Mouse (Mus musculus): Measurements from ENCODE around the gene Taok3.

Gene Taok3

DNA sequence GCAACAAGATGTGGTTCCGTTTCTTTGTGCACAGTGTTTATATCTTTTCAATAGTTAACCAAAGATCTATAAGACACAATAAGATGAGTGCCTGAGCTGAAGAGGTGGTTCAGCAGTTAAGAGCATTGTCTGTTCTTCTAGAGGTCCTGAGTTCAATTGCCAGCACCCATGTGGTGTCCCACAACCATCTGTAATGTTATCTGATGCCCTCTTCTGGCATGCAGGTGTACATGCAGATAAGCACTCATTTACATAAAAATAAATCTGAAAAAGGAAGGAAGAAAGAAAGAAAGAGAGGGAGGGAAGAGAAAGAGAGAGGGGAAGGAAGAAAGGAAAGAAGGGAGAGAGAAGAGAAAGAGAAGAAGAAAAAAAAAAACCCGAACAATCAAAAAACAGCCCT is 186.9 kb downstream of the Taok3 start:
- no peak for DNase-seq

DNA sequence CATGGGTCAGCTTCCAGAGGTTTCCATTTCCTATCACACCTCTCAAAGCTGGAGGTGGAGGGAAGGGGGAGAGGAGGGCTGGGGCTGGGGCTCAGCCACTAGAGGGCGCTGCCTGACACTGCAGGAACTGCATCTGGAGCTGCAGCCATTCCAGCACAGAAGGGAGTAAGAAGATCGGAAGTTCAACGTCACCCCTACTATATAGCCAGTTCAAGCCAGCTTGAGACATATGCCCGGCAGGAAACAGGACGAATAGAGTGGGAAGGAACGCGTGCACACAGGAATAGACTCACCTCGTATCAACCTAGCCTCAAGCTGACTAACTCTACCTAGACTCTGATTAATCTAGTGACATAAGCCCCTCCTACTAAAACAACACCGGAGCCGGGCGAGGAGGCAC is 187.8 kb downstream of the Taok3 start:
- peak; percentile 89 for DNase-seq

DNA sequence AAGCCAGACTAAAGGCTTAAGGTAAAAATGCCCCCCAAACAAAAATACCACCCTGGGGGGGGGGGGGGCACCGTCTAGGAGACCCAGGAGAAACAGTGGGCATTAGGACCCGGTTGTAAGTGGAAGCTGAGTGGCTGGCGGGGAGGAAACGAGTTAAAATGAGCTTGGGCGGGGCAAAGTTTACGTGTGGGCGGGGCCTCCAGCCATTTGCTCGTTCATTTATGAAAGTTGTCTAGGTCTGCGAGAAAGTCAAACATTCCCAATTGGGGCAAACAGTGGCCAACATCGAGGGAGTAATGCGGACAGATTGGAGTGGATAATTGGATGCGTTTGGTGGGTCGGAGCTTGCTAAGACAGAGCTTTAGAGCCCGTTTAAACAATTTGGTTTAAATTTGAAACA is 193.5 kb downstream of the Taok3 start:
- DNase-seq = peak; percentile 68

DNA sequence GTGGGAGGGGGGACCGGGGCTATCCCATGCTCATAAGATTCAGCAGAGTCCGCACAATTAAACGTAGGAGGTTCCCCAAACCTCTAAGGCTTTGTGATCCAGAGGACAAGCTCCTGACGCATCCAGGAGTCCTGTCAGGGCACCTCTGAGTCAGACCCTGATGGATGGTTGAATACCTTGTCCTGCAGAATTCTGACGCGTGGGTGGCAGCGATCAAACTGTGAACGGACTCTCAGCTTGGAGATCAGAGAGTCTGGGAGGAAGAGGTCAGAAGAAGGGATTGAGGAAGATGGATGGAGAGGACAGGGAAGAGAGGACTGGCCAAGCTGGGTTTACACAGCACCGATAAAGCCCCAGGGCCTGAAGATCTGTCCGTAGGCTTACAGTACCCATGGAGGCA is 194.0 kb downstream of the Taok3 start:
- DNase-seq = no peak

DNA sequence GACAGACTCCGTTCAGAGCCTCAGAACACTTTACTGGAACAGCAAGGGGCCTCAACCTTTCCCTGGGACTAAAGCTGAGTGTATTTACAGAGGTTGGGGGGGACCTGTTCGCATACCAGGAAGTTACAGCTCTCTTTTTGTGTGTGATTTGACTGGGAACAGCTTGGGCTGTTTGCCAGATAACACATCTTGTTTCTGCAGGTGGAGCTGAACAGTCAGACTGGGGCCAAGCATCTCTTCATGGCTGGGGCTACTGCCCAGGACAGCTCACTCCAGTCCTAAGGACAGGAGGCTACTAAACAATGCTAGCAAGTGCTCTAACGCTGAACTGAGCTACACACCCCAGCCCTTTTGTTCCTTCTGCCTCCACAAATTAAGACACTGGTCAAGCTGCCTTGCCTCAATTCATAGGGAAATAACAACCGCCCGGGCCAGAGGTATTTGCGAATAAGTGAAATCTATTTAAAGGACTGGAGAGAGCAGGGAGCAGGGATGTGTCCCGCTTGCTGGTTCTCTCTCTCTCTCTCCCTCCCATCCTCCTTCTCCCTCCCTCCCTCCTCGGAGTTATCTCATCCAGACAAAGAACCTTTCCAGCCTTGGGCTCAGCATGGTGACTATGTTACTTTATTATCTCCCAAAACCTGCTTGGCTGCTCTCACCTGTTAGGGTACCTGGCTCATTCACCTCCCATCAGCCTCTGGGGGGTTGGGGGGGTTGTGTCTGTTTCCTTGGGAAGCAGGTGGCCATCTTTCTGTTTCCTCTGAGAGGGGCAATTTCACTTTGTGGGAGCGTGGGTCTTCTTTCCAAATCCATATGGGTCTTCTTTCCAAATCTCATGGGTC is 194.9 kb downstream of the Taok3 start:
- peak; percentile 30 for DNase-seq

DNA sequence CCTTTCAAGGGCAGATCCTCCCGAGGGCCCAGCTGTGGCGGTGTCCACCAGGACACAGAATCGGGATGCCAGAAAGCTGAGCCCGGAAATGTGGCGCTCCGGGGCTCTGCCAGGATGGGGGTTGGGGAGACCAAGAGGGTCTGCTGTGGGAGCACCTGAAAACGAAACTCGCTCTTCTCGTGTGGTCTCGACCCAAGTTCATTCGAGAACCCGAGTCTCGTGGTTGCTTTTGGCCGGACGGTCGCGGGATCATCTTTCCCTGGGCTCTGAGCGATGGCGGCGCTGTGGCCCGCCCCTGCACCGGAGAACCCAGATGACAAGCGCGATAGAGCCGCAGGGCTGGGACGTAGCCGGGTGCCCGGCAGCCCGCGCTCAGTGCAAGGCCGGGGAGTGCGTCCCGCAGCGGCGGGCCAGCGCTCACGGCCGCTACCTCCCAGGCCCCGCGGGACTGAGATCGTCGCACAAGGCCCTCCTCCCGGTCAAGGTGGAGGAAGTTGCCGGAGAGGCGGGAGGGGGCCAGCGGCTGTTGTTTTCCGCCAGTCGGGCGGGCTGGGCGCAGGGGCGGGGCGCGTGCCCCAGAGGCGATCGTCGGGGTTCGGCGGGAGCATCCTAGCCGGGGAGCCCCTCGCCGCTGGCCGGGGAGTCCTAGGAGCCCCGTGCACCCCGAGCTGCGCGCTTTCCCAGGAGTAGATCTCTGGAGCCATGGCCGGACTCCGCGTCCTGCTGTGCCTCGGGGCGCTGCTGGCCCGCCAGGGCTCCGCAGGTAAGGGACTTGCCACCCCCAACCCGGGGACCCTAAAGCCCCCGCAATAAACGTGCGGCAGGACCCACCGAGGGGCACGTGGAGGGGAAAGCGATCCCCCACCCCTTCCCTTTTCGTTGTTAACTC is 199.1 kb downstream of the Taok3 start, which contains the start of gene Vsig10:
Gene Vsig10, plus strand, starts transcription at position 343 of the 889 bp plus-strand sequence.
- DNase-seq = peak; percentile 75

DNA sequence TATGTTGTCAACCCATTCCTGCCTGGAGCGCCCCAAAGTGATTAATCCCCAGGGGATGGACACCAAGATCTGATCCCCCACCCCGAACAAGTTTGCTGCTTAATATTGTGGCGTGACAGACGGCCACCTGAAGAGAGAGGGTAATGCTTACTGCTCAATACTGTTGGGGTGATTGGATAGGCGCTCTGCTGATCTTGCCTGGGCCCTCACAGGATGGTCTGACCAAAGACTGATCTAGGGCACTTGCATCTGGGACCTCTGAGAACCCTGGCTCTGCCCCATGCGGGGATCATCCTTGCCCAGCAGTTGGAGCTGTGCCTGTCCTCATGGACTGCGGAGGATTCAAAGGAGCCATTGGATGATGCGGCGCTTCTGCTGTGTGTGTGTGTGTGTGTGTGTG is 203.8 kb downstream of the Taok3 start:
- no peak for DNase-seq

Measured in lung, postnatal 14 days (tissue).